Mouse (Mus musculus): ENCODE data around the gene Pfas. TPM values are rescaled to one million over a fixed set of nuclear protein-coding genes. Genes with fewer than 3 reads are reported as not detected.
"Not testable (repeated sequence)": the region's sequence is repeated elsewhere in the genome, so short reads cannot be mapped to it uniquely, and the experiment has no call there.

The Pfas gene
- polyA plus RNA-seq, 1 experiment from 2014 or later: 44.4 TPM

GRCm38 (mm10) chr11:68980919-68981318 is 27.3 kb downstream of the Pfas start:
- ATAC-seq: no peak
- Histone ChIP-seq H3K4me2 (no peak overlapping the region), H3K4me3 (no peak overlapping the region), H3K27me3 (replicated peaks) (0 out of 2 replicates have a peak, but pooled peaks cover 3% of the 10 kb centered on the region), H3K9me3 (replicated peaks) (no peaks in the 10 kb centered on the region), H3K4me1 (peaks cover 9% of the 10 kb centered on the region), H3K9ac (no peak overlapping the region), H3K36me3 (peaks cover 8% of the 10 kb centered on the region), H3K27ac (no peak overlapping the region)
- 58% methylated on average over 3 of the region's 3 CpGs for WGBS (ENCODE audit: insufficient replicate concordance)

GRCm38 (mm10) chr11:68979320-68979733 is 28.9 kb downstream of the Pfas start:
- Histone ChIP-seq H3K27ac (peak overlapping the region; percentile 25; the same call in 1 of the 2 replicates), H3K4me2 (no peak overlapping the region), H3K4me3 (no peak overlapping the region), H3K4me1 (peaks cover 9% of the 10 kb centered on the region), H3K9me3 (replicated peaks) (no peaks in the 10 kb centered on the region), H3K27me3 (replicated peaks) (peaks cover 14% of the 10 kb centered on the region; the same call in 1 of the 2 replicates), H3K36me3 (no peaks in the 10 kb centered on the region), H3K9ac (no peak overlapping the region)
- peak; percentile 49; the same call in 1 of the 2 replicates for ATAC-seq
- WGBS (ENCODE audit: insufficient replicate concordance): 35% methylated on average over 5 of the region's 5 CpGs

DNA sequence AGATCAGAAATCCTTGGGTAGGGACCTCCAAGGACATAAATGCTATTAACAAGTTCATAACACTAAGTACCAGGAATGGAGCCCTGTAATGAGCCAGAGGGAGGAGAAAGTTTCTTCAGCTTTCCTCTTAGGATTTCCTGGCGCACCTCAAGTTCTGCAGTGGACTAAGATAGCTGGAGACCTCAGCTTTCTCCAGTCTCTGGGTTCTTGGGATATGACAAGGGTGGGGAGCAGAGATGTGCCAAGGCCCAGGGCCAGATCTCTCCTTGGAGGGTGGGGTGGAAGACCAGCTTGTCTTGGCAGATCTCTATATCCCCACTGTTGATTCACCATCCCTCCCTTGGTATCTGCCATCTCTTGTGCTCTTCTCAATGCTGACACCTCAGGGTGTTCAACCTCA is 32.7 kb downstream of the Pfas start:
- no peak for ATAC-seq
- H3K27ac ChIP-seq: no peak overlapping the region
- WGBS (ENCODE audit: insufficient replicate concordance): 64% methylated on average over 1 of the region's 1 CpGs
- peaks cover 32% of the 10 kb centered on the region for H3K4me1 ChIP-seq
- H3K4me2 ChIP-seq: no peak overlapping the region
- H3K9ac ChIP-seq: no peak overlapping the region
- H3K4me3 ChIP-seq: no peak overlapping the region
- H3K27me3 ChIP-seq (replicated peaks): peaks cover 14% of the 10 kb centered on the region; the same call in 1 of the 2 replicates
- H3K9me3 ChIP-seq (replicated peaks): no peaks in the 10 kb centered on the region
- no peaks in the 10 kb centered on the region for H3K36me3 ChIP-seq

DNA sequence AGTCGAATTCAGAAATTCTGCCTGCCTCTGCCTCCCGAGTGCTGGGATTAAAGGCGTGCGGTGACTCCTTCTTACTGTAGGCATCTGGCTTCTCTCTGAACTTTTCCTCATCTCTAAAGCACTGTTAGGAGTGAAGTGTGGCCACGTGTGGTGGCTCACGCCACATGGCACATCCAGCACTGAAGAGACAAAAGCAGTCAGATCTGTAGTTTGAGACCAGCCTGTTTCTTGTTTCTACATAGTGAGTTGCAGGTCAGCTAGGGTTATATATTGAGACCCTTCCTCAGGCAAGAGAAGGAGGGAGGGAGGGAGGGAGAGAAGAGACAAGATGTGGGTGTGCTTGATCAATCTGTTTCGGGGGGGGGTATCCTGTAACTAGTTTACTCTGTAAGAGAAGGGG is 33.2 kb downstream of the Pfas start, which contains the start of gene Rangrf:
Gene Rangrf, minus strand, starts transcription at position 101 of the 400 bp plus-strand sequence.
- Histone ChIP-seq H3K27me3 (replicated peaks) (peaks cover 14% of the 10 kb centered on the region; the same call in 1 of the 2 replicates), H3K36me3 (no peaks in the 10 kb centered on the region), H3K4me1 (peaks cover 32% of the 10 kb centered on the region), H3K4me3 (peak within 1 kb of the TSS; percentile 56), H3K9ac (peak within 1 kb of the TSS; percentile 59; the same call in 1 of the 2 replicates), H3K27ac (no peak within 1 kb of the TSS), H3K9me3 (replicated peaks) (no peaks in the 10 kb centered on the region), H3K4me2 (peak within 1 kb of the TSS; percentile 77)
- ATAC-seq: no peak
- WGBS (ENCODE audit: insufficient replicate concordance): 70% methylated on average over 7 of the region's 7 CpGs

- no peaks in the 10 kb centered on the region for H3K36me3 ChIP-seq
- ATAC-seq: peak; percentile 17; the same call in 1 of the 2 replicates
- peaks cover 14% of the 10 kb centered on the region; the same call in 1 of the 2 replicates for H3K27me3 ChIP-seq (replicated peaks)
- 39% methylated on average over 6 of the region's 6 CpGs for WGBS (ENCODE audit: insufficient replicate concordance)
- peaks cover 25% of the 10 kb centered on the region for H3K4me1 ChIP-seq
- peak overlapping the region; percentile 77 for H3K4me2 ChIP-seq
- H3K27ac ChIP-seq: no peak overlapping the region
- peak overlapping the region; percentile 56 for H3K4me3 ChIP-seq
- peak overlapping the region; percentile 59; the same call in 1 of the 2 replicates for H3K9ac ChIP-seq
- no peaks in the 10 kb centered on the region for H3K9me3 ChIP-seq (replicated peaks)
Measured at GRCm38 (mm10) chr11:68974059-68974450, 34.2 kb downstream of the Pfas start.

DNA sequence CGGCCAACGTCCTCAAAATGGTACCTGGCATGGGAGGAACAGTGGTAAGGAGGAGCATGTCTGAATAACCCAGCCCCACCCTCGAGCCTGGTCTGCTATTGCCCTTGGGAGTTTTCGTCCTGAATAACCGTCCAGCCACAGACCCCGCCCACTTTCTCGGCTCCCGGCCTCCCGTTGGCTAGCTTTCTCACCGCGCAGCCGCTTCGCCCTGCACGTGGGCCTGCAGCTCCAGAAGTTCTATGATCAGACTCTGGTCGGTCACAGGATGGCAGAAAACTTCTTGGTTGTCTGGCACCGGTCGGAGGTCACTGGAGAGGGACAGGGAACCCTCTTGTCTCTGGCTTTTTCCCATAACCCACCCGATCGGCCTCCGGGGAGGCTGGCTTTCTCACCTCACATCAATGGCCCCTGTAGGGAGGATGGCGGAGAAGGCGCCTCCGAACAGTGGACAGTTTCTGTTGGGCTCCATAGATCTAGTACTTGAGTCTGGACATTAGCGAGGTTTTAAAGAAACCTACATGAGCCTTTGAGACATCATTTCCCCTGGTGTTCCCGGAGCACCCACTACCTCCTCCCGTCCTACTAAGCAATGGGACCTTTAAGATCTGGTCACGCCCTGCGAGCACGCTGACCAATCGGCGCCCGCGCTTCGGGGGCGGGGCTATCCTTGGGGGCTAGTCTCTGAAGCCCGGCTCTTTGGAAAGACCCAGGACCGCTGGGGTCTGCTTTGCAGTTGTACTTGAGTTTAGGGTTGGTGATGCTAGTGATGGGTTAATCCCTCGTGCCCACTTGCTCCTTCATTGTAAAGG is 34.8 kb downstream of the Pfas start:
- not testable (repeated sequence) for H3K27ac ChIP-seq; H3K36me3 ChIP-seq; H3K9me3 ChIP-seq (replicated peaks)
- Histone ChIP-seq H3K4me2 (peak overlapping the region; percentile 77), H3K9ac (peak overlapping the region; percentile 59), H3K4me1 (peaks cover 30% of the 10 kb centered on the region), H3K4me3 (peak overlapping the region; percentile 56), H3K27me3 (replicated peaks) (peaks cover 18% of the 10 kb centered on the region; the same call in 1 of the 2 replicates)
- WGBS (ENCODE audit: insufficient replicate concordance): 1% methylated on average over 38 of the region's 38 CpGs
- ATAC-seq: peak; percentile 85

- Histone ChIP-seq H3K4me2 (no peak overlapping the region), H3K4me1 (peaks cover 49% of the 10 kb centered on the region), H3K9ac (no peak overlapping the region), H3K36me3 (no peaks in the 10 kb centered on the region), H3K27me3 (replicated peaks) (peaks cover 9% of the 10 kb centered on the region; the same call in 1 of the 2 replicates), H3K4me3 (no peak overlapping the region), H3K27ac (no peak overlapping the region), H3K9me3 (replicated peaks) (no peaks in the 10 kb centered on the region)
- ATAC-seq: no peak
- 67% methylated on average over 4 of the region's 4 CpGs for WGBS (ENCODE audit: insufficient replicate concordance)
Measured at GRCm38 (mm10) chr11:68970232-68970631, 38.0 kb downstream of the Pfas start.

GRCm38 (mm10) chr11:68968752-68969151 is 39.5 kb downstream of the Pfas start:
- WGBS (ENCODE audit: insufficient replicate concordance): 83% methylated on average over 11 of the region's 11 CpGs
- Histone ChIP-seq H3K4me2 (peak overlapping the region; percentile 94), H3K9me3 (replicated peaks) (no peaks in the 10 kb centered on the region), H3K4me3 (no peak overlapping the region), H3K27me3 (replicated peaks) (peaks cover 5% of the 10 kb centered on the region; the same call in 1 of the 2 replicates), H3K4me1 (peaks cover 45% of the 10 kb centered on the region), H3K27ac (no peak overlapping the region), H3K36me3 (no peaks in the 10 kb centered on the region), H3K9ac (peak overlapping the region; percentile 63; the same call in 1 of the 2 replicates)
- ATAC-seq: no peak

GRCm38 (mm10) chr11:68967337-68968282 is 40.6 kb downstream of the Pfas start, which contains the start of gene Slc25a35:
Slc25a35 (plus strand) TSS chr11:68968131.
- Histone ChIP-seq H3K4me3 (peak within 1 kb of the TSS; percentile 66), H3K4me1 (peaks cover 37% of the 10 kb centered on the region), H3K9me3 (replicated peaks) (no peaks in the 10 kb centered on the region), H3K4me2 (peak within 1 kb of the TSS; percentile 94), H3K27me3 (replicated peaks) (peaks cover 5% of the 10 kb centered on the region; the same call in 1 of the 2 replicates), H3K36me3 (no peaks in the 10 kb centered on the region), H3K27ac (peak within 1 kb of the TSS; percentile 74), H3K9ac (peak within 1 kb of the TSS; percentile 69)
- peak; percentile 96 for ATAC-seq
- 3% methylated on average over 50 of the region's 50 CpGs for WGBS (ENCODE audit: insufficient replicate concordance)

DNA sequence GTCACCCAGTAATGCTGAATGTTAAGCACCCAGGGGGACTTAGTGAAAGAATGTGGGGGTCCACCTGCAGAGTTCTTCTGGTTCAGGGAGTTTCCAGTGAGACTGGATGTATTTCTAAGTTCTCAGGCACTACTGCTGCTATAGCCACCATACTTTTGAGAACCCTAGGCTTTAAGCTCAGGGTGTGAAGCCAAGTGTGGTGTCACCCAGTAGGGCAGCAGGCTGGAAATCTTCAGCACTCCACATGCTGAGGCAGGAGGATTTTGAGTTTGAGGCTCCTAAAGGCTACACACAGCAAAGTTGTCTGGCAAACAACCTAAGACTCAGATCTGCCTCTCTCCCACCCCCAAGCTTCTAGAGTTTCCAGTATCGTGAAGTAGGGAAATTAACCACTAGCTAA is 41.7 kb downstream of the Pfas start:
- H3K4me1 ChIP-seq: peaks cover 36% of the 10 kb centered on the region
- WGBS (ENCODE audit: insufficient replicate concordance): 44% methylated on average over 1 of the region's 1 CpGs
- H3K9me3 ChIP-seq (replicated peaks): no peaks in the 10 kb centered on the region
- no peak for ATAC-seq
- peaks cover 5% of the 10 kb centered on the region; the same call in 1 of the 2 replicates for H3K27me3 ChIP-seq (replicated peaks)
- H3K9ac ChIP-seq: no peak overlapping the region
- H3K4me3 ChIP-seq: no peak overlapping the region
- no peak overlapping the region for H3K27ac ChIP-seq
- H3K4me2 ChIP-seq: peak overlapping the region; percentile 94
- H3K36me3 ChIP-seq: no peaks in the 10 kb centered on the region

GRCm38 (mm10) chr11:68965845-68966244 is 42.4 kb downstream of the Pfas start:
- 24% methylated on average over 3 of the region's 3 CpGs for WGBS (ENCODE audit: insufficient replicate concordance)
- Histone ChIP-seq H3K27me3 (replicated peaks) (peaks cover 5% of the 10 kb centered on the region; the same call in 1 of the 2 replicates), H3K4me1 (peaks cover 34% of the 10 kb centered on the region), H3K4me3 (no peak overlapping the region), H3K27ac (no peak overlapping the region), H3K4me2 (no peak overlapping the region), H3K9me3 (replicated peaks) (no peaks in the 10 kb centered on the region), H3K9ac (no peak overlapping the region), H3K36me3 (no peaks in the 10 kb centered on the region)
- no peak for ATAC-seq

Data from liver, embryonic 12.5 days (tissue).